Mouse (Mus musculus) kidney, adult 9 months (tissue): ENCODE measurements around the gene Fitm2.
"Not testable (repeated sequence)": the region's sequence is repeated elsewhere in the genome, so short reads cannot be mapped to it uniquely, and the experiment has no call there.

Source experiments
- DNase-seq: peaks from one replicate; pipeline ENCODE4 v3.0.0; 2022

Fitm2 gene

DNA sequence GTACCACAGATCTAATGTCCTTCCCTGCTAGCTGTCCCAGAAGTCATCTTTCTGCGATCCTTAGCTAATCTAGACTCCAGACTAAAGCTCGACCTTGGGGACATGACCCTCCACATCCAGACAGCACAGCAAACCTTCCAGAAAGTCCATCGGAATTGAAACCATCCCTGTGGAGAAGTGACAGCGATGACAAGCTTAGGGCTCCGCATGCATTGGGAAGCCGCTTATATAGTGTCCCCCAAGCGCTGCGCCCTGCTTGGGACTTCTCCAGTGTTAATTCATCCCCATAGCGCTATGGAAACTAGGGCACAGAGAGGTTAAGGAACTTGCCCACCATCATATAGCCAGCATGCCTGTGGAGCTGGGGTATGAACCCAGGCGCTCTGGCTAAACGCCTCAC is 9.6 kb downstream of the Fitm2 start:
- no peak for DNase-seq

DNA sequence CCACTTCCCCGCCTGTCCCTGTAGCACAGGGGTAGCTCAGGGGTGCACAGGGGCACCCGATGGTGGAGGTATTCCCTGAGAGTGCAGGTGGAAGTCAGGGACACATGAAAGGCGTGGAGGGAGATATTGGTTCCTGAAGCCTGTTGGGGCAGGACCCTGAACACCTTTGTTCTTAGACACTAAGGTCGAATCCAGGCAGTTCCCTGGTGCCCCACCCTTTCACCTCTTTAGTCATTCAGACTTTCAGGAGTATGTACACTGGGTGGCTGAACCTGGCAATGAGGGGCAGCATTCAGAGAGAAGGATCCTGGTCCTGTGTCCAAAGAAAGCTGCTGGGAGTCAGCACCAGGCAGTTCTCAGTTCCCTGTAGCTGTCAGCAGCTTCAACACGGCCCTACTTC is 10.0 kb downstream of the Fitm2 start:
- DNase-seq: no peak

DNA sequence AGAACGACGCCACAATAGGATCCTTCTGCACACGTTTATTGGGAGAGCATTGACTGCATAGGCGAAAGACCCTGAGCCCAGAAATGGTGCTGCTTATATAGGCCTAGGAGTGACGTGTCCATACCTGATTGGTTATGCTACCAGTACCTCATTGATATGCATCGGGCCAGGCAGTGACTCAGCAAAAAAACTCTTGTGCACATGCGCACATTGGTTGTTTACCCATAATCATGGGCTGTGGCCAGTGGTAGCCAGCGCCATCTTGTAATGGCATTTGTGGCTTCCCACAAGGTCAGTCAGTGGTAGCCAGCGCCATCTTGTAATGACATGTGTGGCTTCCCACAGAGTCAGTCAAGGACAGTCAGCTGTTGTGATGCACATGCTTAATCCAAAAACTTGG is 11.1 kb downstream of the Fitm2 start:
- DNase-seq: not testable (repeated sequence)

DNA sequence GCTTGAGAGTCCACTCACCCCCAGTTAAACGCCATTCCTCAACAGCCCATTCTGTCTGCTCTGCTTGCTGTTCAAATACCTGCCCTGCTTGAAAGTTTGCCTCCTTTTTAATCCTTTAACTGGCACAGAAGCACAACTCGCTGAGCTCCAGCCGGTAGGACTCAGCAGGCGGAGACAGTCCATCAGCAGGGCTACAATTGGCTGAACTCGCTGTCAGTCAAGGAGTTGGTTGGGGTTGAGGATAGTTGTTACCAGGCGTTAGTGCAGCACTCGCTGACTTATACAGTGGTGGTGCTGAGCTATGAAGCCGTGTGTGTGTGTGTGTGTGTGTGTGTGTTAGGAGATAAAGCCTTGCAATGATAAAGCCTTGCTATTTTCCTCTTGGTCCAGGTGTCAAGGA is 11.8 kb downstream of the Fitm2 start:
- no peak for DNase-seq

DNA sequence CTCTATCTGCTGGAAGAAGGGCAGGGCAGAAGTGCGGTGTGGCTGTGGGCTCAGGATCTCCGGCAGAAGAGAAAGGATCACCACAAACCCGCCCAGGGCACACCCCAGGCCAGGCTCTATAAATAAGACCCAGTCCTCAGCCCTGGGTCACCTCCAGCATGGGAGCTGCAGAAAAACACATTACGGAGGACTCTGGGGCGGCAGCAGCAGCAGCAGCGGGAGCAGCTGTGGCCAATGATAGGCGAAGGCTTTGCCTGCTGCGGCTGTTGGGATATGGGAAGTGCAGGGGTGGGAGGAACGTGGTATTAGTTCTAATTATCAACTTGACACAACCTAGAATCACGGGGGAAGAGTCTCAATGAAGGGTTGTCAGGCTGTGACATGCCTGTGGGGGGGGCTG is 13.0 kb downstream of the Fitm2 start:
- no peak for DNase-seq

DNA sequence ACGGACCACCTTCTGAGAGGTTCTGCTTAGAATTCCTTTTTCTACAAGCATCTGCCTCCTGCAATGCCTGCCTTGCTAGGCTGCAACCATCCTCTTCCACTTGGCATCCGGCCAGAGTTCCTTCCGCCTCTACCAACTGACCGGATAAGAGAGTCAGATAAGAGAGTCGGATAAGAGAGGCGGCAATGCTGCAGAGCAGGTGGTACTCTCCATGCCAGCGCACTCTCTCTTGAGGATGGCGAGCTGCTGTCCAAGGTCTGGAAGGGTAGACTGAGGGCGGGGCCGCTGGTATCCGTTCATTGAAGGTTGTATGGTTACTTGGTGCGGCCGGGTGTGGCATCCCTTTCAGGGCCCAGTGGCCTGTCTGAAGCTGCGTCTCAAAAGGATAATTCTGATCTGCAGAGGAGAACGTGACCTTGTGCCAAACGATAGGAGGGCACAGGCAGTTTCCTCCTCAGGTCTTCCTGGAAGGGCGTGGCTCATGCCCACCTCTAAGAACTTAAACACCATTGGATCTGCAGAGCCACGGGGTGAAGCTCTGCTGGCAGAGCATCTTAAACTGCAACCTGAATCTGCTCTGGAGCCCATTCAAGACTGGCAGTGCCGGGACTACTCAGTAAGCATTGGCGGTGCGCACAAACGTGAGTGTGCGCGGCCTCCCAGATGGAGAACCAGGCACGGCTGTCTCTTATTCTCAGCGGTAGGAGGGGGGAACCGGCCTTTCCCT is 13.7 kb downstream of the Fitm2 start:
- no peak for DNase-seq

DNA sequence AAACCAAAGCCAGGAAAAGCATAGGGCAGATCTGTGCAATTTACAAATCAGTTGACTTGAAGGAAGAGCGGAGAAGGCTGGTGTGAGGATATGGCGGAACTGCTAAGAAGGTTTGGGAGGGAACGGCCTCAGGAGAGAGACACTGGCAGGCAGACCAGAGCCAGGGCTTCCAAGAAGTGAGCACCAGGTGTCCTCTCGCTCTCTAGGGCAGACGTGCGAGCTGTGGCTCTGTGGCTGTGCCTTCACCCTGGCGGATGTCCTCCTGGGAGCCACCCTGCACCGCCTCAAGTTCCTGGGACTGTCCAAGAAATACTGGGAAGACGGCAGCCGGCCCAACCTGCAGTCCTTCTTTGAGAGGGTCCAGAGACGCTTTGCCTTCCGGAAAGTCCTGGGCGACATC is 19.1 kb downstream of the Fitm2 start:
- DNase-seq: no peak

DNA sequence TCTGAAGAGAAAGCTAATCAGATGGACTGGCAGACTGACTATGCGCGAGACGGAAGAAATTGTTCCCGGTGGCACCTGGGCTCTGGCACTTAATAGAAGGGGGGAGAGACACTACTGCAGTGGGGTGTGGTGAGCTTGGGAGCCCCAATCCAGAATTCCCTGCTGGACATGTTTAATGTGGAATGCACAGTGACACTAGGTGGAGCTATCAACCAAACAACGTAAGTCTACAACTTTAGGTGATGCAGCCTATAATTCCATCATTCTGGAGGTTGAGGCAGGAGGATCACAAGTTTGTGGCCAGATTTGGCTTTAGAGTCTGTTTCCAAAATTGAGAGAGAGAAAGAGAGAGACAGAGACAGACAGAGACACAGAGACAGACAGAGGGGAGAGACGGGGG is 19.7 kb downstream of the Fitm2 start:
- no peak for DNase-seq

DNA sequence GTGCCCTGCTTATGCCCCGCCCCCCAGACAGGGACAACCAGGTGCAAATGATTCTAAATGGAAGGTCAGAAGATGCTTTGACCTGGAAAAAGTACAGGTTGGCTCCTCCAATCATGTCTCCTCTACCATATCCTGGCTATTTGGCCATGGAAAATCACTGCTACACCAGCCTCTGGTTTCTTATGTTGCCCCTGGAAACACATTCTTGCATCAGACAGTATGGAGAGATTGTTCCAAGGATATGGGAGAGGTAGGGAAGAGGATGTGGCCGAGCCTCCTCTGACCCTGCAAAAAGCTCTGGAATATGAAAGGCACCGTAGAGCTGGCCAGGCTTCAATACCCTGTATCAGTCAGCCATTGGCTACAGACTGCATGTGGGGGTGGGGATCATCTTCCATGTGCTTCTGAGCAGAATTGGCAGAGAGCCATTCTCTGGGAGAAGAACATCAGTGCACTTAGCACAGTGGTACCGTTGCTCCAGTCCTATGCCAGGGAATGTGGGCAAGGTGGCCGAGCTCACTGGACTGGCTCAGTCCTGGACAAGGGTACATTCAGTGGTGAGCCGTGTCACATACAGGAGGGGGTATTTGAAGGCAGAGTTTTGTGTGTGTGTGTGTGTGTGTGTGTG is 21.6 kb downstream of the Fitm2 start:
- no peak for DNase-seq

DNA sequence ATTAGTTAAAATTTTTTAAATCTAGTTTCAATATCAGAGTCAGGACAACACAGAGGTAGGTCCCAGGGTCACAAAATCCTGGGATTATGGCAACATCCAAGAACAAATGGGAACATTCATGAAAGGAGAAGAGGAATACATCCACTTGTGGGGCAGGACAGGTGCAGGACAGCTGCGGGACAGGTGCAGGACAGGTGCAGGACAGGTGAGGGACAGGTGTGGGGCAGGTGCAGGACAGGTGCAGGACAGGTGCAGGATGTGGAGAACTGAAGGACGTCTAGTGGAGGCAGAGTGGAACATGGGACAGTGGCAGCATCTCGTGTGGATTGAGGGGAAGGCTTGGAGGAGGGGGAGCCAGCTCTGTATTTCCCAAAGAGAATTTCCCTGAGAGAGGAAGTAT is 23.2 kb downstream of the Fitm2 start:
- no peak for DNase-seq

DNA sequence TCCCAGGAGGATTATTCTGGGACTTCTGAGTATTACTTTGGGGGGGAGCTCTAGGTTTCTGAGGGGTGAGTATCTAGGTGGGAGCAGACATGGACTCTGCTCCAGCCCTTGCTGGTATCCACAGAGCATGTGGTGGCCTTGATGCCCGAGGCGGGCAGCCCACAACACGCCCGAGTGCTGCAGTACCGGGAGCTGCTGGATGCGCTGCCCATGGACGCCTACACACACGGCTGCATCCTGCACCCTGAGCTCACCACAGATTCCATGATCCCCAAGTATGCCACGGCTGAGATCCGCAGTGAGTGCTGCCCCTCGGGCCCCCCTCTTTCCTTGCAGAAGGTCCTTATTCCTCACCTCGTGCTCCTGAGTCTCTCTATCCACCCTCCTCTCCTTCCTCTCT is 25.1 kb downstream of the Fitm2 start:
- DNase-seq: no peak

DNA sequence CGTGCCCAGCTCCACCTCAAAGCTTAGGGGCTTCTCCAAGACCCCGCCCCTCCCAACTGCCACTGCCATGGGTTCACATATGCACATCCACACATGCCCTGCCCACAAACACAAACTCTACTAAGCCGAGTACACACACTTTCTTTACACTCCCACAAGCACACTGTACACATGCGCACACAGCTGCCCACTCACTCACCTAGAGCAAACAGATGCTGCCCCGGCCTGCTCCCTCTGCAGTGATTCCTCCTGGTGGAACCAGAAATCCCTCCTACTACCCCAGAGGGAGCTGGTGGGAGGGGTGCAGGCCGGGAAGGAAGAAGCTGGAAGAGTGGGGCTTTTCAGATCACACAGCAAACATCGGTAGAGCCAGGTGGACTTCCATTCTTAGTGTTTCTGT is 28.4 kb downstream of the Fitm2 start:
- no peak for DNase-seq

DNA sequence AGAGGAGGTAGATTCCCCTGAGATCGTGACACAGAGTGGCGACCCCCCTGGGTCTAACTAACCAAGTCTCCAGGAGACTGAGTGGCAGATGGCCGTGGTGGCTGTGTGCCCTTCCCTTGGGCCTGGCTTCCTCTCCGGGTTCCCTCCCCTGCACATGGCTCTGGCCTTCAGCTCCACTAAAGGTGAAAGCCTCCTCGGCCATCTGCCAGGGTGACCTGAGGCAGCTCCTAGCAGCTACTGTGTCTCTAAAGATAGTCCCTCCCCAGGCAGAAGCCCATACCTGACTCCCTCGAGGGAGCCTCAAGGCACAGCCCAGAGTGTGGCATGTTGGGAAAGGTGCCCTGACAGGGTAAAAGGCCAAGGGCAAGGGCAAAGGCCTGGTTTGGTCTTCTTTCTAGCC is 28.9 kb downstream of the Fitm2 start:
- DNase-seq: no peak

DNA sequence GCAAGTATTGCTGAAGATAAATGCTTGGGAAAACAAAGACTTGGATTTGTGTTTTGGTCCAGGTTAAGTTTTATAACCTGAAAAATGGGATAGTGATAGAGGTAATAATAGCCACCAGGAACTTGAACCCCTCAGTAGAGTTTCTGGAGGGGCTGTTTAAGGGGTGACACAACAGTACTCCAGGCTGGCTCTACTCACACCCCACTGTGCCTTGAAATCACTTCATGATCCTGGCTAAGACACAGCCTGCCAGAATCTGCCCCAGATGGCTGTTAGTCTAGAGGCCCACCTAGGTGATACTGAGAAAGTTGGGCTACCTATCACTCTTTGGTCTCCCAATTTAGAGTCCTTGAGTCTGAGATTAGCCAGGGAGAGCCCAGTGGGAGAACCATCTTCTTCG is 32.9 kb downstream of the Fitm2 start:
- DNase-seq: no peak

DNA sequence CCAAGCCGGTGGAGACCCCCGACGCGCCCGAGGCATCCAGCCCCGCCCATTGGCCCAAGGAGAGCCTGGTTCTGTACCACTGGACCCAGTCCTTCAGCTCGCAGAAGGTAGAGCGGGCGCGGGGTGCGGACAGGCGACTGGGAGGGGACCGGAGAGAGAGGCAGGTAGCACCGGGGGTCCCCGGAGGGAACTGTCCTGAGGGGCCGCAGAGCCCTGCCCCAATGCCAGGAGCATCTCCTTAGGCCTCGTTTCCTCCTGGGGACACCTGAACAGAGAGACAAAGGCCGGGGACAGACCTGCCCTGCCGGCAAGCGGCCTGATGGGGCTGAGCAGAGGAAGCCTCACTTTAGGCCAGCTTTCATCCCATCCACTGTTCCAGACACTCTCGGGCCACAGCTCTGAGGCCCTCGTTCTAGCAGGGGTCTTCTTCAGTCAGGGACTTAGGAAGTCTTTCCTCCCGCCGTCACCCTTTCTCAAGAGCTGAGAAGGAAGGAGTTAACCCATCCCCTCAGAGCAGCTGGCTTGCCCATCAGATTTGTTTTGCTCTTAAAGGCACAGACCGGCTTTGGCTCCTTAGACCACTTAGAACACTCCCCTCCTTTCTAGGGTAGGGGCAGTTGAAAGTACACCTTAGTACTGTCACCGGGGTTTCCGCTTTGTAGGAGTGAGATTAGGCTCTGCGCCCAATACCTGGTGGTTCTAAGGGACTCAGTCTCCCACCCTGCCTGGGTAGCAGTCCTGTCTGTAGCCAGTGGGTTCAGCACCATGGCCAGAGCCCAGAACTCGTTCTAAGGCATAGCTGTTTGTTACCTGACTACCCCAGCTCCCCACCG is 33.6 kb downstream of the Fitm2 start:
- DNase-seq: peak; percentile 16

DNA sequence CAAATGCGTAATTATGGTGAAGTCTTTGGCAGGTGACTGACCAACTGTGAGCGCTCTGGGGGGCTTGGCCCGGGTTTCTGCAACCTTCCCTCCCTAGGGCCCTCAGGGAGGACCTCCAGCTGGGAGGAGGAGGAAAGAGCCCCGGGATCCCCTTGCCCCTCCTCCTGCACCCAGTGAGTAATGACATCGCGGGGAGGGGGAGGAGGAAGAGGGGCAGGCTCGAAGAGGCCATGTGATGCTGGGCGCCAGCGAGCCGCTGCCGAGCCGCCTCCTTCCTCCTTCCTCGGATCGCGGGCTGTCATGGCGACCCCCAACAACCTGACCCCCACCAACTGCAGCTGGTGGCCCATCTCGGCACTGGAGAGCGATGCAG is 34.2 kb downstream of the Fitm2 start, which contains the start of gene Gdap1l1:
TSS of gene Gdap1l1 (plus strand) at position 231 of the 373 bp plus-strand sequence.
- no peak for DNase-seq

DNA sequence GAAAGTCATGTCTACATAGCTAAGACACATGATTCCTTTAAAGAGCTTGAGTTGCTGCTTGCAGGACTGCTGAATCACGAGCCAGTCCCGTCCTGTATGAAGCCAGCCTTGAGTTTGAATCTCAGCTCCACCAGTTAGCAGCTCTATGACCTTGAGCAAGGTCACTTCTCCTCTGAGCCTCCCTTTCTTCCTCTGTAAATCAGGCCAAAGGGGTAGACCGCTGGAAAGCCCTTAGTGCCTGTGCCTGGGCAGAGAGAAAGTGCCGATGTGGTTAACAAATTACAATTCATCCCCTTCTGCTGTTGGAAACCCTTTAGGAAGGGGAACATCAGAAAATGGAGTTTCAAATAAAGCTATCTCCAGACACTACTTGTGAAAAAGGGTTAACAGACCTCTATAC is 34.6 kb downstream of the Fitm2 start:
- no peak for DNase-seq

DNA sequence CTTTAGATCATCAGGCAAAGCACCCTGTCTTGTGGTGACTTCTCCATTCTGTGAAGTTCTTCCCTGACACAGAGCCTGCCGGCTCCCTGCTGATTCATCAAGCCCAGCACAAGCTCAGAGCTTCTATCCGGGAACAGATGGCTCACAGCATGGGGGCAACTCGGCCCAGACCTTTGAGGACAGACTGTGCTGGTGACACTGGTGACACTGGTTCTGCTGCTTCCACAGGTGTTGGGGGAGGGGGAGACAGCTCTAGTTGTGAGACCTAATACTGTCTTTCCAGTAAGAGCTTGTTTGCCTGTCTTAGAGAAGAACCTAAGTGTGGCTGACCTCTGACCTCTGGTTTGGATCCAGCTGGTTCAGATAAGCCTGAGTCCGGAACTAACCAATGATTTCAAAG is 38.5 kb downstream of the Fitm2 start:
- DNase-seq: no peak

DNA sequence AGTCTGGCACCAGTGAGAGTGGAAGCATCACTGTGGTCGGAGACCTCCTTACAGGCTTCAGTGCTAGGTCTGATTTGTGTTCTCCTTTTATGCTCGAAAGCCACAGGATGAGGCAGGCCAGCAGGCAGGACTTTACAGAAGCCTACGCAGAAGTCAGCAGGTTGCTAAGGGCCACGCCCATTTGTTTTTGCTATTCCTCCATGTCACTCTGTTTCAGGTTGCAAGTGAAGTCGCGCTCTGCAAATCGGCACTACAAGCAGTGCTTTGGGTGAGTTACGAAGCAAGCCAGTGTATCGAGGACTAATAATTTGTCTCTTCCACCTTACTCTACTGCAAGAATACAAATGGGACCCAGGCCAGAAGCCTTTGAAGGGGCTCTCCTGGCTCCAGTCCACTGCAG is 41.1 kb downstream of the Fitm2 start:
- no peak for DNase-seq

DNA sequence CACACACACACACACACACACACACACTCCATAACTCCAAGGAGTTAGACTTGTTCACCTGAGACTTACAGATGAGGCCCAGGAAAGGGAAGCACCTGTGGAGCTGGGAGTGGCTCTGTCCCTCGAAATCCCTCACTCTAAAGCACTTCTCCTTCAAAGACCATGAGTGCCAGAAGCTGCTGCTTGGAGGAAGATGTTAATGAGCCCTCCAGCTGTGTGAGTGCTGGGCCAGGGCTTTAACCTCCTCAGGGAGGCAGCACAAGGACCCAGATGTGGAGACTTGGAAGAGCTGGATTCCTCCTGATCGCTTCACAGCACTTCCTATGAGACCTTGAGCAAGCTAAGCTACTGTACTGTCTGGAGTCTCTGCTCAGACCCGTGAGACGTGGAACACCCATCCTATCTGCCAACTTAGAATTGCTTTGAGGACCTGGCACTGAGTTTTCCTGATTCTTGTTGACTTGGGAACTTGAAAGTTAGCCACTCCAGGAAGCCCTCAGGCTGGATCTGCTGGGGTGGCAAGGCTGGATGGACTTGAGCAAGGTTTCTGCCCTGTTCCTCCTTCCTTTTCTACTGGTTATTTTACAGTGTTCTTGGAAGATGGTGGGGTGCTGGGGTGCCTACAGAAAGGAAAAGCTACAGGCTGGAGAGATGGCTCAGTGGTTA is 44.0 kb downstream of the Fitm2 start:
- DNase-seq: no peak

DNA sequence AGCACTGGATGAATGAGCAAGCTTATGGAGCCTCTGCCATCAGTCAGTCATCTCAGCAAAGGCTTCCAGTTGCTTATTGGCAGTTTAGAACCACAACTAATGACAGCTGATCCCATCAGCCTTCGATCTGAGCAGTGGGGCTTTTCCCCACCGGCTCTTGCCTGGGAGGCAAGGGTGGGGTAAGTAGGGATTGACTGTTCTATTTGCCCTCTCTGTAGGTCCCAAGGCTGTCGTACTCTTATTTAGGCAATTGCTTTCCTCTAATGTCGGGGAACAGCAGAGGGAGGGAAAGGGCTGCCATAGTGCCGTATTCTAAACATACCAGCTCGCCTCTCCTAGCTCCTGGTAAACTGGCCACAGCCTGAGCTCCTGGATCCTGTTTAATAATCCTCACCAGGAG is 47.8 kb downstream of the Fitm2 start, which contains the start of gene Oser1:
TSS of gene Oser1 (minus strand) at position 101 of the 400 bp plus-strand sequence.
- DNase-seq: no peak

DNA sequence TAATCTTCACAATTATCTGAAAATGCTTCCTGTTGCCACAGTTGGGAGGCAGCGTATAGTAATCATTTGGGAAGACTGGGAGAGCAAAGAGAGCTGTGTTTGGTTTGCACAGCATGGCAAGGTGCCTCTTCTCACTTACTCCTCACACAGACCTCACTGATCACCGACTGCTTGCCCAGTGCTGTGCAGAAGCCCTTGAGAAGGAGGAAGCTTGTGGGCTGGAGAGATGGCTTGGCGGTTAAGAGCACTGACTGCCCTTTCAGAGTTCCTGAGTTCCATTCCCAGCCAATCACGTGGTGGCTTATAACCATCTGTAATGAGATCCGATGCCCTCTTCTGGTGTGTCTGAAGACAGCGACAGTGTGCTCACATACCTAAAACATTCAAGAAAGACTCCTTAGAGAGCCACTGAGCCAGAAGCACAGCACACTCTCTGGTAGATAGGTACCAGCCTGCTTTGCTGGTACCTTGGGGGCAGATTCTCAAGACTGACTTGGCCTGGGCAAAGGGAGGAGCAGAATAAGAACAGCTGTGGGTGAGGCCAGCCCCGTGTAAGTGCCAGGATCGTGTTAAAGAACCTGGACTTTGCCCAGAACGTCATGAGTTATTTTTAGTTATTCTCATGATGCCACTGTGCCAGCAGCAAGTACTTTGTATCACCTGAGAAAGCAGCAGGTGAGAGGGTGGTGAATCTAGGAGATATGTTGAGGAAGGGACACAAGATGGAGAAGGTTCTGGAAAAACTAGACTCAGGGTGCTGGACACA is 49.4 kb downstream of the Fitm2 start:
- DNase-seq: peak; percentile 87
